ENCODE assay signal across 19 mouse cellular contexts in the genomic region with DNA sequence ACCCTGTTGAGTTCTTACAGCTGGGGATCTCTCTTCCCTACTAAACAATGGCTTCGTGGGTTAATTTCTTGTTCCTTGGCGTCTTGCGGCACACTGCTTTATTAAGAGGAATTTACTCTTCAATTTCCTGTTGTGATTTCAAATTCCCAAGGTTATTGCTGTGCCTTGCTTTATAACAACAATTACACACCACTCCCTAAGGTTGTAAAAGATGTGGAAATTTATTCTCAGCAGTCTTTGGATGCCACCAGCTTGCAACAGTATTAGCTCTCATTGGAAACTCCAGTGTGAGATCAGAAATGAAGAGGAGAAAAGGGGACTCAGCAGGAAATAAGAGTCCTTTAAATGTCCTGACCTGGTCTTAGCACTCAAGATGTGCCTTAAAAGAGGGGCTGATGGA.
"Had no signal": no experiment of that assay in that cellular context is flagged by ENCODE, and none has a peak within 500 bp of the region (broad histone marks: within the 10 kb centered on the region; RNA-seq: fewer than 3 reads in every experiment).

No protein-coding gene starts in this region.

- H3K27me3 ChIP-seq: midbrain, embryonic 12.5 days; neural tube, embryonic 13.5 days; neural tube, embryonic 15.5 days had no signal

- DNase-seq: lung, adult 18-20 months; lung, embryonic 14.5 days; lung, postnatal 10 days; lung, postnatal 4 days; midbrain, embryonic 14.5 days; retina, postnatal 1 day; right cerebral cortex, adult 18-20 months; right cerebral cortex, postnatal 25 days; right cerebral cortex, postnatal 4 days; spleen, adult 18-20 months; thymus, adult 18-20 months; thymus, postnatal 14 days; thymus, postnatal 36 days had no signal

- H3K9me3 ChIP-seq: midbrain, embryonic 10.5 days; midbrain, embryonic 12.5 days; neural tube, embryonic 15.5 days had no signal

- H3K4me3 ChIP-seq: midbrain, embryonic 10.5 days; midbrain, embryonic 12.5 days; myocyte; neural tube, embryonic 13.5 days; neural tube, embryonic 15.5 days had no signal

- H3K4me2 ChIP-seq: lung, embryonic 14.5 days; midbrain, embryonic 12.5 days; neural tube, embryonic 13.5 days; neural tube, embryonic 15.5 days had no signal

- H3K27ac ChIP-seq: midbrain, embryonic 10.5 days; midbrain, embryonic 12.5 days; neural tube, embryonic 13.5 days; neural tube, embryonic 15.5 days had no signal

- H3K4me1 ChIP-seq: midbrain, embryonic 10.5 days; midbrain, embryonic 12.5 days; neural tube, embryonic 13.5 days; neural tube, embryonic 15.5 days had no signal

- ATAC-seq: midbrain, embryonic 16.5 days had no signal

- H3K36me3 ChIP-seq: midbrain, embryonic 10.5 days; midbrain, embryonic 12.5 days; neural tube, embryonic 13.5 days; neural tube, embryonic 15.5 days had no signal

- H3K9ac ChIP-seq: lung, embryonic 14.5 days; midbrain, embryonic 12.5 days; neural tube, embryonic 13.5 days; neural tube, embryonic 15.5 days had no signal
